Mouse (Mus musculus) bone marrow, adult 2 months (tissue): ENCODE measurements around the gene Hivep1.

Source experiments
- CTCF ChIP-seq: fragments of 200-500 bp; IDR thresholded peaks from 2 replicates; pipeline ENCODE4 v1.5.1; 2011; ENCODE audit warnings: low read length, control low read depth; ENCODE audit not compliant: control insufficient read depth, insufficient read depth
- POLR2A ChIP-seq: fragments of 200-500 bp; IDR thresholded peaks from 2 replicates; pipeline ENCODE4 v1.6.1; 2011; ENCODE audit warnings: low read depth, mild to moderate bottlenecking, control low read depth, low read length, borderline replicate concordance; ENCODE audit not compliant: control insufficient read depth

DNA sequence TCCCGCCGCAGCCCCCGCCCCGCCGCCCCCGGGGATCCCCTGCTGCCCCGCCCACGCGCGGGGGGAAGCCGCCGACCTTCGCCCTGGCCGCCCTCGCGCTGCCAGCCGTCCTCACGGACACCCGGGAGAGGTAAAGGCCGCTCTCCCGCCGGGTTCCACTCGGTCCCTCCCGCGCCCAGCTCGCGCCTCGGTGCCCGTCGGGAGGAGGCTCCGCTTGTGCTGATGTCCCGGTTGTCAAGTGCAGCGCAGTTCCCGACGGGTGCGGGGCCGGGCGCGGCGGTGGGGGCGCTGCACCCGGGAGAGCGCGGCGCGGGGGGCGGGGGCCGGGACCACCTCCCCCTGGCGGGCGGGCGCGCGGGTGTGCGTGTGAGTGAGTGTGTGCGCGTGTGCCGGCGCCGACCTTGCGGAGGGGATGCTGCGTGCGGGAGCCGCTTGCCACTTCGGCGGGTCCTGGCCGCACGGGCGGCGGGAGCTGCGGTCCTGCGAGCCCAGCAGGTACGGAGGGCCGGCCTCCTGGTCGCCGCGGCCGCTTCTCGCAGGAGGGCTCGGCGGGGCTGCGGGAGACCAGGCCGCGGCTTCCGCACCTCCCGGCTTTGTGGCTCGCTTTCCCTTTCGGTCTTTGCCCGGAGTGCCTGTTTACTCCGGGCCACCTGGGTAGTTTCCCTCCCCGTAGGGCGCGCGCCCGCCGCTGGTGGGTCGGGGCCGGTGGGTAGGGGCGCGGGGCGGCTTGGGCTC, at the start of gene Hivep1:
- no peak for TF ChIP-seq POLR2A
- TF ChIP-seq CTCF: no peak
